Mouse (Mus musculus) thymus, postnatal 14 days (tissue): Measurements from ENCODE around the gene Phospho1.

Experiments used
- DNase-seq: peaks from one replicate; pipeline ENCODE4 v3.0.0; 2021

Gene Phospho1

GRCm38 (mm10) chr11:95834742-95835710, 10.7 kb downstream of the Phospho1 start:
- DNase-seq, result peak; percentile 81

- DNase-seq, result no peak
Observed at GRCm38 (mm10) chr11:95835832-95836231, 11.5 kb downstream of the Phospho1 start.

- DNase-seq, result no peak
Observed at GRCm38 (mm10) chr11:95836433-95836832, 12.1 kb downstream of the Phospho1 start.

GRCm38 (mm10) chr11:95837059-95837458, 12.8 kb downstream of the Phospho1 start, which contains the start of gene Gngt2:
TSS of gene Gngt2 (plus strand) at chr11:95837216.
- DNase-seq, result peak; percentile 16

- DNase-seq, result no peak
Observed at GRCm38 (mm10) chr11:95838598-95838997, 14.3 kb downstream of the Phospho1 start.

GRCm38 (mm10) chr11:95838999-95839868, 14.9 kb downstream of the Phospho1 start:
- DNase-seq, result peak; percentile 51

- peak; percentile 27 for DNase-seq
Observed at GRCm38 (mm10) chr11:95840694-95841497, 16.6 kb downstream of the Phospho1 start.

GRCm38 (mm10) chr11:95841498-95841830, 17.2 kb downstream of the Phospho1 start:
- peak; percentile 44 for DNase-seq

GRCm38 (mm10) chr11:95842074-95842681, 17.9 kb downstream of the Phospho1 start, which contains the start of gene Abi3:
TSS of gene Abi3 (minus strand) at chr11:95842476.
- peak; percentile 91 for DNase-seq

- peak; percentile 42 for DNase-seq
Observed at GRCm38 (mm10) chr11:95842953-95843352, 18.7 kb downstream of the Phospho1 start.

GRCm38 (mm10) chr11:95843421-95843950, 19.2 kb downstream of the Phospho1 start:
- peak; percentile 20 for DNase-seq

- DNase-seq, result peak; percentile 19
Observed at GRCm38 (mm10) chr11:95844935-95845334, 20.6 kb downstream of the Phospho1 start.

- no peak for DNase-seq
Observed at GRCm38 (mm10) chr11:95850898-95851297, 26.6 kb downstream of the Phospho1 start.

GRCm38 (mm10) chr11:95853684-95854083, 29.4 kb downstream of the Phospho1 start:
- DNase-seq, result peak; percentile 82

GRCm38 (mm10) chr11:95857306-95857705, 33.0 kb downstream of the Phospho1 start:
- no peak for DNase-seq

GRCm38 (mm10) chr11:95857716-95858527, 33.6 kb downstream of the Phospho1 start:
- DNase-seq, result no peak

- DNase-seq, result peak; percentile 98
Observed at GRCm38 (mm10) chr11:95858528-95859467, 34.5 kb downstream of the Phospho1 start.

- peak; percentile 81 for DNase-seq
Observed at GRCm38 (mm10) chr11:95859468-95859855, 35.2 kb downstream of the Phospho1 start.

GRCm38 (mm10) chr11:95860071-95860490, 35.8 kb downstream of the Phospho1 start:
- no peak for DNase-seq

- DNase-seq, result no peak
Observed at GRCm38 (mm10) chr11:95861397-95861796, 37.1 kb downstream of the Phospho1 start.
